Mouse (Mus musculus) forebrain, embryonic 10.5 days (tissue): ENCODE data around the gene Cxcl2. TPM values are rescaled to one million over a fixed set of nuclear protein-coding genes. Genes with fewer than 3 reads are reported as not detected.

Experiments
- polyA plus RNA-seq: library from polyadenylated mRNA; unstranded; fragments of >200 nt; fragmentation: Nextera tagmentation; extraction: Ambion mirVana; gene quantifications from 2 replicates; pipeline ENCODE4 v1.2.1, GENCODE M21; 2016

The Cxcl2 gene
- polyA plus RNA-seq, 1 experiment from 2014 or later, result not detected

Other genes with a start within 250 kb of the Cxcl2 start
- gene Cxcl5, start 144.5 kb upstream of the Cxcl2 start, polyA plus RNA-seq, result 0.17 and 0.18 TPM in 2 replicates
- gene Ppbp, start 135.4 kb upstream of the Cxcl2 start, polyA plus RNA-seq, result 5.9 and 7.8 TPM in 2 replicates
- gene Pf4, start 131.4 kb upstream of the Cxcl2 start, polyA plus RNA-seq, result 42.4 and 54.1 TPM in 2 replicates
- gene Cxcl3, start 117.8 kb upstream of the Cxcl2 start, polyA plus RNA-seq, result not detected in 2 replicates
- gene Cxcl15, start 109.3 kb upstream of the Cxcl2 start, polyA plus RNA-seq, result not detected in 2 replicates
- gene Cxcl1, start 12.6 kb upstream of the Cxcl2 start, polyA plus RNA-seq, result not detected in 2 replicates
- 56.4 and 59.6 TPM in 2 replicates for gene Mthfd2l, start 27.2 kb downstream of the Cxcl2 start, polyA plus RNA-seq
- gene Epgn, start 123.6 kb downstream of the Cxcl2 start, polyA plus RNA-seq, result 0.10 and 0.34 TPM in 2 replicates
- 0.07 TPM in 1 of 2 replicates, not detected in the other for gene Ereg, start 170.8 kb downstream of the Cxcl2 start, polyA plus RNA-seq
- not detected in 2 replicates for gene Areg, start 235.7 kb downstream of the Cxcl2 start, polyA plus RNA-seq